Mouse (Mus musculus): ENCODE results near the gene Trim71.

Gene Trim71

GRCm38 (mm10) chr9:114557086-114557485 is 7.1 kb downstream of the Trim71 start:
- DNase-seq (ENCODE audit: low spot score in 2 of 2) = no peak

GRCm38 (mm10) chr9:114556276-114556855 is 7.8 kb downstream of the Trim71 start:
- no peak for DNase-seq (ENCODE audit: low spot score in 2 of 2)

DNA sequence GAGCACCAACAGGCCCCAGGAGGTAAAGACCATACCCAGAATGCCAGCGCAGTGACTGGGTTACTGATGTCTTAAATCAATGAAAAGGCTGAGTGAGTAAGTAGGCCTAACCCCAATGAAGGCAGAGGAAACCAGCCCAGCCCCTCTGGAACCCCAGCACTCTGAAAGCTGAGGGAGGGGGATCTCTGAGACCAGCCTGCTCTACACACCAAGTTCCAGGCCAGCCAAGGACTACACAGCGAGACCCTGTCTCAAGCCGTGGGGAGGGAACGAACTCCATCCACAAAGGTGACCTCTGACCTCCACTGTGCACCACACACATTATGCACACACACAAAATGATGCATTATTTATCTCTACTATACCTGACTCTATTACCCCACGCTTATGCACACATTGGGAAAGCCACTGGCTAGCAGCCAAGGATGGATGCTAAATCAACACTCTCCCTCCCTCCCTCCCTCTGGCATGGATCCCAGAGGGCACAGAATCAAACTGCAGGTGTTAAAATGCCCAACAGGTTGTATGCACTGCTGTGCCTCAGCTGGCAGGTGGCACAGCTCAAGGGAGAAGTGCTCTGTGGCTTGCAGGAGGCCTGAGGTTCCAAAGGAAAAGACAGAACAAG is 9.7 kb downstream of the Trim71 start:
- no peak for DNase-seq (ENCODE audit: low spot score in 2 of 2)

DNA sequence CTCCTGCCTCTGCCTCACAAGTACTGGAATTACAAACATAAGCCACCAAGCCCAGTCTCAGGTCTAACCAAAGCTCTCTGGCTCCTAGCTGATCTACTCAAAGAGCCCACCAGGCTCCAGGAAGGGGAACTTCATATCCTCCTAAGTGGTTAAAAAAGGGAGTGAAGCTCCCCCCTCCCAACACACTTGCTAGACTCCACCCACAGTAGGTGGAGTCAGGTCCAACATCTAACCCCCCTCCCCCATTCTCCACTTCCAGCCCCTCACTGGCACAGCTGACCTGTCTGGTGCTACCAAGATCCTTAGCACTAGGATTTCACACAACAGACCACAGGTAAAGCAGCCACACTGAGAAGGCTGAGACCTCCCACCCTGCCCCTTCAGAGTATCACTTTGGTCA is 10.3 kb downstream of the Trim71 start:
- DNase-seq (ENCODE audit: low spot score in 2 of 2) = no peak

DNA sequence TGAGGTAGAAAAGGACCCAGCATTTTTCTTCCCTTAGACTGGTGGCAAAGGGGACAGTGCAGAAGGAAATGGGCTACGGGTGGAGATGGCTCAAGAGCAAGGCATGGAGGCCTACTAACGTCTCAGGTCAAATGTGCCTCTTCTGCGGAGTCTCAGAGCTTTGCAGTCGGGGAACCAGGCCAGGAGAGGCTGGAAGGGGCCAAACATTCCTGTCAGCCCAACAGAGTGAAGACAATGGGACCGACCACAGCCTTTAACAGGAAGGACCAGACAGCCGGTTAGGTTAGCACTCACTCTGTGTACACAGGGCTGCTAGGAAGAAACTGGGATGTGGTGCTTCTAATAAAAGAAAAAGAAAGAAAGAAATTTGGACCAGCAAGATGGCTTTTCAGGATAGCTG is 14.1 kb downstream of the Trim71 start:
- DNase-seq (ENCODE audit: low spot score in 2 of 2) = no peak

DNA sequence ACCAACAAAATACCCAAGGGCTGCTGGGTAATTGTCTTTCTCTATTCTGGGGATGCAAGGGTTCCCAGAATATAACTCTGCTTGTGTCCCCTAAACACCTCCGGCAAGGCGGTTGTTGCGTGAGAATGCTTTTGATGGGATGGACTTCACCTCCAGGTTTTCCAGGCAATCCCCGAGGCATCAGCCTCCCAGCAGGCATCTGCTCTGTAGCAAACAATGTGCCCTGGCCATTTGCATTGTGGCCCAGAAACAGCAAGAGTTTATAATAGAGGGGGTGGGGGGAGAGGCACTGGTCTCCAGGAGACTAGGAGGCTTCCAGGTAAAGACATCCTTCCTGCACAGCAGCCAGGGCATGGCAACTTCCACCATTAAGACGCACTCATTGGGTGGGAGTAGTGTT is 15.1 kb downstream of the Trim71 start:
- no peak for DNase-seq (ENCODE audit: low spot score in 2 of 2)

DNA sequence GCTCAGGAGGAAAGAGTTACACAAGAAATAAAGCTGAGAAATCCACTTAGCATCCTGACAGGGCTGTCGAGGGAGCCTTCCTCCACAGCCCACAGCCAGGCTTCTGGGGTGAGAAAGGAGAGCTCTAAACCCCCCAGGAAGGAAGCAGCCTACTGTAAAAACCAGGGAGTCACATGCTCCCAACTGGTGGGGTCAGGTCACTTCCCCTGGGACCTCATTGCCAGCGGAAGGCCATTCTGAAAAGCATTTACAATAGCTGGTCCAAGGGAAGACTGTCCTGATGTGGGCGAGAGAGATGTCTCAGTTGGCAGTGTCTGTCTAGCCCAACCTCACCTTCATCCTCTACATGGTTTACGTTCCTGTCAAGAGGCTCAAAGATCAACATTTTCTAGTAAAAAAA is 15.7 kb downstream of the Trim71 start:
- no peak for DNase-seq (ENCODE audit: low spot score in 2 of 2)

DNA sequence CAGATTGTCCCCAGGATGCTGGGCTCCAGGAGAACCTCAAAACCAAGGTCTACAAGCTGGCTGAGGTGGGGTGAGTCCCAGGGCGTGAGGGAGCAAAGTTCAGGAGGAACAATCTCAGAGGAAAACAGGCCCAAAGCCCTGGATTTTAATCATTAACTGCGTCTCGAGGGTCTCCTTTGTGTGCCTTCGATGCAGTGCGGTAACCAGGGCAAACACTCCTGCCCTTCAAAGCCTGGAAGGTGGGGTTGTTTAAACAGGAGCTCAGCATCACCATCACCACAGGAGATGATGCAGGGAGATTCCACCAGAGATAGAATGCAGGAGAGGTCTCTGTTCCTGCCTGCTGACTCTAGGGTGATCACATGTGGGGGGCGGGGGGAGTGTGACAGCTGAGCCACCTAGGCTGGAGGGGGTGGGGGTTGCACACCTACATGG is 16.5 kb downstream of the Trim71 start:
- no peak for DNase-seq (ENCODE audit: low spot score in 2 of 2)

DNA sequence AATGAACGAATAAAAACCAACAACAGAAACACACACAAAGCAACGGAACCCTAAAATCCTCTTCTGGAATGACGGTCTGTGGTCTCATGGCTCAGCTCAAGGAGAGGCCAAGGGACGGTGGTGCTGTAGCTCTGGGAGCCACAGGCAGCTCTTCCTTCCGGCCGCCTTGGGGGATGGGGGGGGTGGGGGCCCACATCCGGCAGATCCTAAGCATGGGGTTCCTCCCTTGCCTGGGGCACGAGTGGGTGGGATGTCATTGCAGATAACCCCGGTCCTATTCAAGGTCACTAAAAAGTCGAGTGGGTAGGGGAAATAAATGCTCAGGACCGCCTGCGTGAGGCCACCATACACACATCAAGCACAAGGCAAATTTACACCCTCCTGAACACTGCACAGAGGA is 17.4 kb downstream of the Trim71 start:
- DNase-seq (ENCODE audit: low spot score in 2 of 2) = no peak

DNA sequence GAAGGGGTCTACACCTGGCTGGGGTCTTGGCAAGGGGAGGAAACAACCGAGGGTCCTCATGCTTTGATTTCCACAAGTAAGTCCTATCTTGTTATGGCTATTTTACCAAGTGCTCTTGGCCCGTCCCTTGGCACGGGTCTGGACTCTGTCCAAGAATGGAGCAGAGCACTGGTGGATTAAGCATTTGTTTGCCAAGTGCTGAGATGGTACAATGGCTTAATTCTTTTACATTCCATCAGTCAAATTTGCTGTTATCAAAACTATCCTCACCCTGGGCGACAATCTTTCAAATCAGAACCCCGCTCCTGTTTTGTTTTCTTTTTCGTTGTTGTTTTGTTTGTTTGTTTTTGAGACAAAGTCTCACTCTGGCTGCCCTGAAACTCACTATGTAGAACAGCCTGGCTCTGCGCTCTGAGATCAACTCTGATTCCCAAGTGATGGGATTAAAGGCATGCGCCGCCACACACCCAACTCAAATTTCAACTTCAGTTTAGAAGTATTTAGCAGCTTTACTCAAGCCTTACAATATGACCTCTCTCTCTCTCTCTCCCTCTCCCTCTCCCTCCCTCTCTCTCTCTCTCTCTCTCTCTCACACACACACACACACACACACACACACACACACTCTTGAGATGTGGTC is 19.3 kb downstream of the Trim71 start:
- DNase-seq (ENCODE audit: low spot score in 2 of 2) = no peak

GRCm38 (mm10) chr9:114543882-114544753 is 20.1 kb downstream of the Trim71 start:
- no peak for DNase-seq (ENCODE audit: low spot score in 2 of 2)

- no peak for DNase-seq (ENCODE audit: low spot score in 2 of 2)
Measured at GRCm38 (mm10) chr9:114541279-114541741, 22.9 kb downstream of the Trim71 start.

DNA sequence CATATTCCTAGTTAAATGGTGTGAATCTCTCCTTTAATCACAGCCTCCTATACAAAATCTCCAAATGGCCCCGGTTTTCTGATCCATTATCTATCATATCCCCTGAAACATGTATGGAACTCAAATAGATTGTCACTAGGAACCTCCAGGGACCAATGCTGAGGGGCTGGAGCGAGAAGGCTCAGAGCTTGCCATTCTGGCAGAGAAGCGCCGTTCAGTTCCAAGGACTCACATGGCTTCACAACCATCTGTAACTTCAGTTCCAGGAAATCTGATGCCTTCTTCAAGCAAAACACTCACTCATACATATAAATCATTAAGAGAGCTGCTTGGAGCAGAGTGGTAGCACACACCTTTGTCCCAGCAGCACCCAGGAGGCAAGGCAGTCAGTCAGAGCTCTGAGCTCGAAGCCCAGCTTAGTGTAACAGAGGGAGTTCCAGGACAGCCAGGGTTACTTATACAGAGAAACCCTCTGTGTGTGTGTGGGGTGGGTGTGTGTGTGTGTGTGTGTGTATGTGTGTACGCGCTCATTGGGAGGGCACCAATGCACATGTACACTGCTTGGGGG is 25.1 kb downstream of the Trim71 start:
- DNase-seq (ENCODE audit: low spot score in 2 of 2) = no peak

- DNase-seq (ENCODE audit: low spot score in 2 of 2) = no peak
Measured at GRCm38 (mm10) chr9:114536628-114537027, 27.5 kb downstream of the Trim71 start.

GRCm38 (mm10) chr9:114534747-114535517 is 29.2 kb downstream of the Trim71 start:
- no peak for DNase-seq (ENCODE audit: low spot score in 2 of 2)

- no peak for DNase-seq (ENCODE audit: low spot score in 2 of 2)
Measured at GRCm38 (mm10) chr9:114533848-114534247, 30.3 kb downstream of the Trim71 start.

DNA sequence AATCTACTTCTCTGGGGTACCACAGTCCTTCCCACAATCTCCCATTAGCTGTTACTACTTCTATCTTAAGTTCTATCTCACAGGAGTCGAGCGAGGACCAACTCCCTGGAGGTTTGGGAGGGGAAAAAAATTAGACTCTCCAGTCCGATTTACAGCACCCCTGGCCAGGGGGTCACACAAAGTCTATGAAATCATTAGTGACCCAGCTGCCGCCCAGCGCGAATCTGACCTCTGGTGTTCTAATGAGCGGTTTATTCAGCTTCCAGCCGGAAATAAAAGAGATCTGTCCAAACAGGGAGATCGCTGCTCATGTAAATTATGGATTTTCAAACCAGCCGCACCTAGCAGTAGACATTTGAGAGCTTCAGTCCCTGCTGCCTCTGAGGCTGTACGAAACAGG is 32.9 kb downstream of the Trim71 start:
- no peak for DNase-seq (ENCODE audit: low spot score in 2 of 2)

GRCm38 (mm10) chr9:114528680-114529048 is 35.5 kb downstream of the Trim71 start:
- no peak for DNase-seq (ENCODE audit: low spot score in 2 of 2)

DNA sequence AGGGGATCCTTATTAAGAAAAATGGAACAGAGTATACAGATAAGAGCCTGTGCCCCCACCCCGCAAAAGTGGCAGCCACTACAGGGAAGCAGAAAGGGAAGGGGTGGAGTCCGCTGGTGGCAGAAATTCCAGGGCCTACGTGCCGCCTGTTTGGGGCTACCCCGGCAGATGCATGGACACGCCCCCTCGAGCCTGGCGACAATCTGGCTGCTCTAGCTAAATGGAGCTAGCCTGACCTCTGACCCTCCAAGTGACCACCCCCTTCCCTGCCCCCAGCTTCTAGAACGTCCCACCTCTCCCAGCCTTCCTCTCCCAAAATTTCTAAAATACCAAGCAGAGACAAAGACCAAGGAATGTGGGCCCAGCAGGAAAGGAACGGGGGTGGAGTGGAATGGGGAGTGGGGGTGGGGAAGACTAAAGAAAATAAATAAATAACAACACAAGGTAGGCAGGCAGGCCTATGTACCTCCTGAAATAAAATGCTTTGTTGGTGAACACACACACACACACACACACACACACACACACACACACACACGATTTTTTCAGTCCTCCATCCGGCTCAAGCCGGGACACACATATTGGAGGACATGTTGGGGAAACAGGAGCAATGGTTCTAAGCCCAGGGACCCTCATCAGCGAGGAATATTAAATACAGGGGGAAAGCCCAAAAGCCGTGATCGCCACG is 36.0 kb downstream of the Trim71 start:
- no peak for DNase-seq (ENCODE audit: low spot score in 2 of 2)

GRCm38 (mm10) chr9:114527085-114527484 is 37.1 kb downstream of the Trim71 start:
- peak in 1 of 2 experiments; percentile 46 for DNase-seq (ENCODE audit: low spot score in 2 of 2)

GRCm38 (mm10) chr9:114526581-114526980 is 37.6 kb downstream of the Trim71 start:
- DNase-seq (ENCODE audit: low spot score in 2 of 2) = no peak
